Mouse (Mus musculus): ENCODE results near the gene F930015N05Rik.

- TF ChIP-seq CTCF (IDR thresholded peaks at IDR 0.05; ENCODE audit: low read depth) (no peak), EP300 (IDR thresholded peaks at IDR 0.05; ENCODE audit: low read depth) (no peak)
Observed at GRCm38 (mm10) chr11:64481445-64481844, 45.0 kb upstream of the F930015N05Rik start.

Data from liver, embryonic 14.5 days (tissue).